In genomic region chr15:98043967-98044366, GRCm38 (mm10) we compare ENCODE assay signal across 16 mouse cellular contexts. TPM values are rescaled to one million over a fixed set of nuclear protein-coding genes. Genes with fewer than 3 reads are reported as not detected.
"Had no signal": no experiment of that assay in that cellular context is flagged by ENCODE, and none has a peak within 500 bp of the region (broad histone marks: within the 10 kb centered on the region; RNA-seq: fewer than 3 reads in every experiment).

No protein-coding gene starts in this region.

- DNase-seq: gastrocnemius, adult 2 months; gastrocnemius, postnatal 14 days; gastrocnemius, postnatal 36 days; heart, adult 2 months; heart, postnatal 14 days; heart, postnatal 36 days; kidney, adult 11 months; kidney, adult 2 months; kidney, adult 9 months; kidney, postnatal 14 days; kidney, postnatal 36 days; layer of hippocampus, adult 9-11 months; layer of hippocampus, postnatal 36 days; left cerebral cortex, postnatal 4 days had no signal

RNA-seq across cellular contexts. Expression of gene Col2a1, which starts 39.5 kb away (rescaled TPM):
- total RNA-seq: hematopoietic stem cell, adult 5-6 weeks; liver, adult 2 months had no signal
